Mouse (Mus musculus): ENCODE measurements around the gene Gfpt1.

GRCm38 (mm10) chr6:87123406-87123805 is 80.8 kb downstream of the Gfpt1 start:
- TF ChIP-seq CTCF (IDR thresholded peaks at IDR 0.05; ENCODE audit: low read depth, low read length): no peak
- no peak for TF ChIP-seq EP300 (IDR thresholded peaks at IDR 0.05; ENCODE audit: insufficient read depth, low read depth, low read length)
